Mouse (Mus musculus) thymus, adult 2 months (tissue): ENCODE results near the gene Slc51a.

Source experiments
- CTCF ChIP-seq: fragments of 200-500 bp; IDR thresholded peaks from 2 replicates; pipeline ENCODE4 v1.5.1; 2012; ENCODE audit warnings: mild to moderate bottlenecking, control low read depth, low read length, moderate library complexity, borderline replicate concordance; ENCODE audit not compliant: control insufficient read depth, poor library complexity, insufficient read depth; ENCODE audit errors: extremely low read depth
- POLR2A ChIP-seq: fragments of 200-500 bp; IDR thresholded peaks from 2 replicates; pipeline ENCODE4 v1.6.1; 2012; ENCODE audit warnings: mild to moderate bottlenecking, low read length, control low read depth, moderate library complexity; ENCODE audit not compliant: control insufficient read depth, poor library complexity, insufficient read depth; ENCODE audit errors: extremely low read depth

DNA sequence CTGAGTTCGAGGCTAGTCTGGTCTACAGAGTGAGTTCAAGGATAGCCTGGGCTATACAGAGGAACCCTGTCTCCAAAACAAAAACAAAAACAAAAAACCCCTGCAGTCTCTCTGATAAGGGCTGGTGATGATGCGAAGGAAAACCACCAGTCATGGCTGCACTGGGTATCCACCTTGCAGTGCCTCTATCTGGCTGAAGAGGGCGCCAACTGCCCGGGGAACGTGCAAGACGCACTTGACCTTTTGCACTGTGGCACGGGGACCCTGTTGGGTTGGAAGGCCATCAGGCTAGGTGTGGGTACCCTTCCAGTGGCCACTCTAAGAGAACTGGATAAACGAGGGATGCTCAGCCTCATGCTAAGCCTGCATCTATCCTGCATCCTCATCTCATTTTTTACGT lies 19.7 kb upstream of the Slc51a start:
- TF ChIP-seq CTCF (peak; percentile 96), POLR2A (no peak)
